Mouse (Mus musculus) frontal cortex, postnatal 25 days (tissue): ENCODE data around the gene Hormad2.

Experiments
- DNase-seq, 2 experiments: peaks; one replicate each; pipeline ENCODE4 v3.0.0; 2022; ENCODE audit warnings: low spot score in 2 of 2

Gene Hormad2

DNA sequence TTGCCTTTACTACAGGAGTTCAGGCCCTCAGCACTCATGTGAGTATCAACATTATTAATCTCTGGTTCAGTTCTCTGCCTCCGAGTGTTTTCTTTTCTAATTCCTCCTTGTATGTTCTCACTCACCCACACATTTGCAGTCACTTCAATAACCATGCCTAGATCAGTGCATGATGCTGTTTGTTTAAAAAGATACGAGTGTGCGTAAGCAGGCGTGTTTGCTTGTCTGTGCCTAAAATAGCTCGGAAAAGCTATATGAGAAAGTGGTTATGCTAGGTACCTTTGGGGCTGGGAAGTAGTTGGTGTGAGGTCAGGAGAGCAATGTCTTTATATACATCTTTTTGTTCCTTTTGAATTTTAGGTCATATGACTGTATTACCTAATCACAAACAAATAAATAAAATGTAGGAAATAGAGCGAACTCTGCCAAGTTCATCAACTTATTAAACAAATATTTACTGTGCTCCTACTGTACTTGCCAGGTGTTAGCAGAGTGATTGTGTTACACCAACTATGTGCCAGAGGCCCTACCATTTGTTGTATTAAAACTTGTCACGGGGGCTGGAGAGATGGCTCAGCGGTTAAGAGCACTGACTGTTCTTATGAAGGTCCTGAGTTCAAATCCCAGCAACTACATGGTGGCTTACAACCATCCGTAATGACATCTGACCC is 100.7 kb downstream of the Hormad2 start:
- DNase-seq = no peak

DNA sequence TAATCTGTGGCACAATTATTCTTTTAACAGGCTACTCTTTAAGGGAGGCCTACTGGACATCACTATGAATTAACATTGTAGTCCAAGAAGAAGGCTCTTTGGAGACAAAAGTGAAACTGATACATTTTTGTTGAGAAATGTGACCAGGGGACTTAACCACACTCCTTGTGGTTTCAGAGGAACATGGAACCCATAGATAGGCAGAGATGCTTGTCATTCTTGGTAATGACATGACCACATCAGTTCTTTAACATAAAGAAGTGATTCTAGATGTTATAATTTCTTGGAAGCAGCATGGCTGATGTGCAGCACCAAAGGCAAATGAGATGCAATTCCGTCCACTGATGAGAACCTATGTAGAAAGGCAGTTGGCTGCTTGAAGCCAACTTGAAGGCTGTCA is 101.6 kb downstream of the Hormad2 start:
- DNase-seq = no peak

- DNase-seq = no peak
Observed at GRCm38 (mm10) chr11:4336693-4337283, 104.1 kb downstream of the Hormad2 start.

GRCm38 (mm10) chr11:4335810-4336692 is 104.9 kb downstream of the Hormad2 start:
- no peak for DNase-seq

DNA sequence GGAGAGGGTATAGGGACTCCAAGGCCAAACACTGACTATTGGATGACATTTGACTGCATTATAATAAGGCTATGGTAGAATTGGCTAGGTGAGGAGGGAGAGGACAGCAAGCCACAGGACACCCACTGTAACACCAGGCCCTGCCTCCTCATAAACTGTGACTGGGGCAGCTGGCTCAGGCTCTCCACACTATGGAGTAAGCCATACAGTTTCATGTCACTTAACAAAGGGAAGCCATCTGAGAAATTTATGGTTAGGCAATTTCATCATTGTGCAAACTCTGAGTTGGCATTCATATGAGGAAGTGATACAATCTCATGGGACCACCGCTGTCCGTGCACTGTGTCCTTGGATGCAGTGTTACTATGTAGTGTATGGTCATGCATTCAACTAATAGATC is 107.9 kb downstream of the Hormad2 start:
- DNase-seq = no peak

- no peak for DNase-seq
Observed at GRCm38 (mm10) chr11:4328188-4328587, 112.7 kb downstream of the Hormad2 start.

GRCm38 (mm10) chr11:4323481-4323880 is 117.4 kb downstream of the Hormad2 start:
- no peak for DNase-seq

GRCm38 (mm10) chr11:4322943-4323342 is 118.0 kb downstream of the Hormad2 start:
- DNase-seq = no peak

GRCm38 (mm10) chr11:4320876-4321275 is 120.0 kb downstream of the Hormad2 start:
- no peak for DNase-seq

- no peak for DNase-seq
Observed at GRCm38 (mm10) chr11:4319212-4319955, 121.5 kb downstream of the Hormad2 start.

- DNase-seq = no peak
Observed at GRCm38 (mm10) chr11:4318011-4318410, 122.9 kb downstream of the Hormad2 start.

GRCm38 (mm10) chr11:4317287-4317686 is 123.6 kb downstream of the Hormad2 start:
- DNase-seq = no peak

GRCm38 (mm10) chr11:4312180-4312579 is 128.7 kb downstream of the Hormad2 start:
- DNase-seq = no peak

DNA sequence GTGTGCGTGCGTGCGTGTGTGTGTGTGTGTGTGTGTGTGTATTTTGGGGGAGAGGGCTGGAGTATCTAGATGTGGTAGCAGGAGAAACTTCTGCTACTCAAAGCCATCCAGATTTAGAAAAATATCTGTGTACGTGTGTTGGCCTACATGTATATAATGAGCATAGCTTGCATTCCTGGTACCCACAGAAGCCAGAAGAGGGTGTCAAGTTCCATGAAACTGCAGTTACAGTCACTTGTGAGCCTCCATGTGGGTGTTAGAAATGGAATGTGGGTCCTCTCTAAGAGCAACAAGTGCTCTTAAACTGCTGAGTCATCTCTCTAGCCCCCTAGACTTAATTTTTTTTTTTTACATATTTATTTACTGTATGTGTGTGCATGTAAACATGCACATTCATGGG is 130.6 kb downstream of the Hormad2 start:
- DNase-seq = no peak

DNA sequence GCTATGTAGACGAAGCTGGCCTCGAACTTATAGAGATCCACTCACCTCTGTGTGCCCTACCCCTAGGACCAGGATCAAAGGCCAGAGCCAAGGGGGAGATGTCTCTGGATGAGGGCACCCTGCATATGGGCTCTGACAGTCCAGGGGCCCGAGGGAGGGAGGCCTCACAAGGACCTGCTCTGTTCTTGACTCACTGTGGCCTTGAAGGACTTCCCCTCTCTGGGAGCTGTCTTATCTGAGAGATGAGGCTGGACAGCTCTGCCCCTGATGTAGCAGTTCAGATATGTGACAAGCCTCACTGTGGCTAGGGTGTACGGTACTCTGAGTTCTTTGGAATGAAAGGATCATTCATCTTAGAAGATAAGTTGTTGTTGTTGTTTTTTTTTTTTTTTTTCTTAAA is 131.3 kb downstream of the Hormad2 start:
- DNase-seq = no peak

GRCm38 (mm10) chr11:4308514-4309450 is 132.1 kb downstream of the Hormad2 start:
- no peak for DNase-seq

GRCm38 (mm10) chr11:4308060-4308513 is 132.8 kb downstream of the Hormad2 start:
- DNase-seq = no peak

- no peak for DNase-seq
Observed at GRCm38 (mm10) chr11:4306086-4306485, 134.8 kb downstream of the Hormad2 start.

- no peak for DNase-seq
Observed at GRCm38 (mm10) chr11:4305090-4305489, 135.8 kb downstream of the Hormad2 start.

GRCm38 (mm10) chr11:4304203-4304602 is 136.7 kb downstream of the Hormad2 start:
- no peak for DNase-seq

DNA sequence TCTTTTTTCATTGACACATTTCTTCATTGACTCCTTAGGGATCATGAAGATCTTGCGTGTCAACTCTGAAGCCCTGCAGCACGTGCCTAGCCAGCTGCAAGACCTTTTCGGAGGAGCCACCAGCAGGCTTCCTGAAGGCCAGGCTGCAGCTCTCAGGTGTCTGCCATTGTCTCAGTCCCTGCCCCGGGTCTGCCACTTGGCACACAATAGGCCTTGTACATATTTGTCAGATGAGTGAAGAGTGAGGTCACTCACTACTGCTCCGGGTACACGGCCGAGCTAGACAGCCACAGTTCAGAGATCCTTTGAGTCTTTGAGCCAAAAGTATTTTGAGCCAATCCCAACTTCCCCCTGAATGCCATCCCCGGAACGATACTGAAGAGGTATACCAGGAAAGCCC is 137.9 kb downstream of the Hormad2 start:
- no peak for DNase-seq
